Mouse (Mus musculus) spleen, postnatal 10 days (tissue): ENCODE results near the gene Fstl4.
"Not testable (repeated sequence)": the region's sequence is repeated elsewhere in the genome, so short reads cannot be mapped to it uniquely, and the experiment has no call there.

ENCODE experiments used
- DNase-seq, 2 experiments: peaks; one replicate each; pipeline ENCODE4 v3.0.0; 2021 to 2022; ENCODE audit warnings: low spot score in 2 of 2

The Fstl4 gene

DNA sequence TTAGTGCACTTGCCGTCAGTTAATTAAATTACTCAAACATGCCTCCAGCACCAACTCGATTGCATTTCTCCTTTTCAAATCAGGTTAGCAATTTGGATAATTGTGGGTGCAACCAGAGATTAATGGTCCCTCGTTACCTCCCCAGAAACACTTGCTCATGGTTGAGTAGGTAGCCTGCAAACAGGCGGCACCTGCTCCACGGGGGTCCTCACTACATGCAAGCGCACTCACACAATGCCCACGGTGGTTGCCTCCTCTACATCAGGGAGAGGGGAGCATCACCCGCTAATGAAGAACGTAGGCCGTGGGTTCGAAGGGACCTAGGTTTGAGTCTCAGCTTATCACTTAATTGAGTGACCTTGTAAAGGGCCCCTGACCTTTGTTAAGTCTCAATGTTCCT lies 371.9 kb downstream of the Fstl4 start:
- no peak for DNase-seq

DNA sequence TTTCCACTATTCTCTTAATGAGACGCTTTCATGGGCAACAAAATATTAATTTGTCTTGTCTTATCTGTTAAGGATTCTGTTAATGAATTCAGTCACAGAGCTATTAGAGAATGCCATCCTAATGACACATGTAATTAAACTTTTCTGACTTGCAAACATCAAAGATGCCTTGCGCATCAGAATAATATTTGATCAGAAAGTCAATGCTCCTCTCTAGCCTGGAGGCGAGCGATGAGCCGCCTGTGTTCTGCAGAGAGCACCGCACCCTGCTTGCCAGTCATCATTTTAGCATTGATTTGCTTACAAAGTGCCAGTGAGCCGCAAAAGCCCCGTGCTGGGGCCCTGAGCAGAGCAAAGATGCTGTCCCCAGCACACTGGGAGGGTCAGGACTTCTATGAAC lies 372.9 kb downstream of the Fstl4 start:
- DNase-seq: no peak

DNA sequence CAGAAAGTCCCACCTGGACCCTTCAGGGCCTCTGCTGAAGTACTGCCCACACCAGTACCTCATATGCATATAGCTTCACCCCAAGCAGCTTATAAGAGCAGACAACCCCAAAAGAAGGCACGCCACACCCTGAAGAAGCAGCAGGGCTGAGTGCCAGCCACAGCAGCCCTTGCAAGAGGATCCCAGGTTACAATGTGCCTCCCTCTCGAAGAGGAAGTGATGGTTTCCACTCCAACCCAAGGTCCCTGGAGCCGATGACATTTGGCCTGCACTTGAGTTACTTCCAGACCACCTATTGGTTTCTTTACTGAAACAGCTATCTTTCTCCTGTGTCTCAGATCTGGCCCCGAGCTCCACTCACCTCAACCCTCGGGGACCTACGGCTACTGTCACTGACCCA lies 373.8 kb downstream of the Fstl4 start:
- DNase-seq: no peak

DNA sequence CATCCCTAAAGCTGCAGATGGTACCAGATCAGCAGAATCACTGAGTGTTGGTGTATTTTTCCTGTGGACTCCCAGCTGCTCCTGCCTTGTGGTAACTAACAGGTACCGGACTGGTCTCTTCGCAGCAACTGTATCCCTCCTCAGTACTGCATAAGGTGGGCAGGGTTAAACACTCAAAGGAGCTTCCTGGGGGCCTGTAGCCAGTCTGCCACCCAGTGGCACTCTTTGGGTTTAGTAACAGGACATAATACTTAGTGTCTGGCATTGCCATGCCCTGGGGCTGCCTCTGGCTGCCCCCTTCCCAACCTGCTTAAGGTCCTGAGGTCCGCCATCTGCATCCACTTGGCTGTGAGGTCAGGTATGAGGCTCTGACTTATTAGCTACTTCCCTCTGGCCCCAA lies 375.2 kb downstream of the Fstl4 start:
- no peak for DNase-seq

DNA sequence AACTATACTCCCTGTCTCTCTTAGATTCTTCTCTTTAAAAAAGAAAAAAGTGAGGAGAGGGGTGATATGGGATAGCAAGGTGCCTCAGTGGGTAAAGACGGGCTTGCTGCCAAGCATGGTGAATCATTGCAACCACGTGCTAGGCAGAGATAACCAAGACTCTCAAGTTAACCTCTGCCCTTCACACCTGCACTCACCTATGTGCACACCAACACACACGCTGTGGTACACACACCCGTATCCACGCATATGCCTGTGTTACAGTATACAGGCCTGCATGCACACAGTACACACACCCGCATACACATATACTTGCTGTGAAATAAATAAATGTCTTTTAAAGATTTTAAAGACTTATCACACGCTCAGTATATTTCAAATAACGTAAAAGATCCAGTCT lies 375.8 kb downstream of the Fstl4 start:
- no peak for DNase-seq

- DNase-seq: no peak
These were observed 376.4 kb downstream of the Fstl4 start for GRCm38 (mm10) chr11:53140722-53141400.

- DNase-seq: no peak
These were observed 379.1 kb downstream of the Fstl4 start for GRCm38 (mm10) chr11:53143522-53143921.

GRCm38 (mm10) chr11:53144506-53144905 lies 380.1 kb downstream of the Fstl4 start:
- no peak for DNase-seq

- DNase-seq: peak; percentile 21 to 52
These were observed 381.9 kb downstream of the Fstl4 start for GRCm38 (mm10) chr11:53146290-53146689.

GRCm38 (mm10) chr11:53156463-53156862 lies 392.0 kb downstream of the Fstl4 start:
- no peak for DNase-seq

GRCm38 (mm10) chr11:53157621-53158259 lies 393.3 kb downstream of the Fstl4 start:
- peak in 1 of 2 experiments; percentile 33 for DNase-seq

DNA sequence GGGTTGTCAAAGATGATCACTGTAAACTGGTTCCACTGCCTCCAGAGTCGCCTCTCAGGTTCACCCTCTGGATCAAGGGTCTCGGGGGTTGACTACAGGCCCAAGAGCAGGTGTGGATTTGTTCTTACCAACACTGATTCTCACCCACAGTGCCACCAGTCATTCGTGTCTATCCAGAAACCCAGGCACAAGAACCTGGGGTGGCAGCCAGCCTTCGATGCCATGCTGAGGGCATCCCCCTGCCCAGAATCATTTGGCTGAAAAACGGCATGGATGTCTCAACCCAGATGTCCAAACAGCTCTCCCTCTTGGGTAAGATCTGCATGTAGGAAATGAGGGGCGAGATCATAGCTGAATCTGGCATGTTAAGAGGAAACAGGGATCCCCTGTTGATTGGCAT lies 398.0 kb downstream of the Fstl4 start:
- DNase-seq: no peak

DNA sequence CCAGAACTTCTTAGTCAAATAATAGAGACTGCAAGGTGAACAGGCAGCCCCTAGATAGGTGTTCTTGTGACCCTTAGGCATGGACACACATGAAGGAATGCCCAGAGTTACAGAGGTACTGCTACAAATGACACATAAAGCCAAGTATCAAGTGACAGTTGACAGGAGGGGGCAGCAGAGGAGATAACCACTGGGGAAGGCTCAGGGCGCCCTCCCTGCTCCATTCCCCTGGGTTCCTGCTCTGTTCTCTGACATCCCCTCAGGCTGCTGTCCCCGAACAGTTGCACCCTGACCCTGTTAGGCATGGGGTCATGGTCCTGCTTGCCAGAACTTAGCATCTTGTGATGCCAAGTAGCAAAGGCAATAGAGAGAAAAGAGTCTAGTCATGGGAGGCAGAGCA lies 402.0 kb downstream of the Fstl4 start:
- peak in 1 of 2 experiments; percentile 21 for DNase-seq

GRCm38 (mm10) chr11:53182177-53182852 lies 417.9 kb downstream of the Fstl4 start:
- DNase-seq: no peak

- DNase-seq: peak in 1 of 2 experiments; percentile 36
These were observed 418.4 kb downstream of the Fstl4 start for GRCm38 (mm10) chr11:53182858-53183257.

GRCm38 (mm10) chr11:53184046-53184445 lies 419.6 kb downstream of the Fstl4 start:
- no peak for DNase-seq

DNA sequence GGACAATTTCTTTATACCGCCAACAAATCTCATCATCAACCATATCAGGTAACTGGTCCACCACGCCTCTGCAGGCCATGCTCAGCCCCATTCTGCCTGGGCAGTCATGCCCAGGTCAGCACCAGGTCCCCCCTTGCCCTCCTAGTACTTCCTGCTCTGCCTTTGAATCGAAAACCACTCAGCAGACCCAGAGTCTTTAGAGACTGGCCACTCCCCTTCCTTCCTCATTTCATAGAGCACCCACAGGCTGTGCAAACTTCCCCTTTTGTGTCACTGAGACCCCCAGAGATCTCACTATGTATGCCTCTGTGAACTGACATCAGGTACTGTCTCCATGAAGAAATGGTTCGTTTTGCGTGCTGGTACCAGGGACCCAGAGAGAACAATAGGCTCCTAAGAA lies 420.3 kb downstream of the Fstl4 start:
- DNase-seq: peak in 1 of 2 experiments; percentile 35

DNA sequence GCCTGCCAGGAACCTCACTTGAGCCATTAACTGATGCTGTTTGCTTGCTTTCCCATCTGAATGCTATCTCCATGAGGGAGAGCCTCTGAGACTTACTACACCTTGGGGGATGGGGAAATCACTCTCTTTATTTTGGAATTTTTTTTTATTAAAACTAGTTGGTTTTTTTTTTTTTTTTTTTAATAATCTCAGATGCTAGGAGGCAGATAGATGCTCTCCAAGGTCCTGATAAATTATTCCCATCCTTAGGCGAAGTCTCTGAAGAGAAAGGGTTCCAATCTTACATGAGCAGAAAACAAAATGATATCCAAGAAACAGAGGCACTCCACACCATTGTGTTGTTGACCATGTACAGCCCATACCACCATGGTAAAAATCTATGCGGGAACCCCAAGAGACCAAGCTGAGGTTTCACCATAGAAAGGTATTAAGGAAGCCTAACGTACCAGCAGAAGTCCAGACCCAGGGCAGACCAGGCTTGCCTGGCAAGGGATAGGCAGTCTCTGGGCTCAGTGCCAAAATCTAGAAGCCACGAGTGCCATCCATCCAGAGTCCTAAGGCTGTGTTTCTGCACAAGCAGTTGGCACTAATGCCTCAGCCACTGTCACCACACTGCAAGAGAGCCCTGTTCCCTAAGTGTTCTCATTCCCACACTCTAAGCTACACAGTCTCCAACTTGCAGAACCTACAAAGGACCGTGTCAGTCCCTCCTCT lies 423.1 kb downstream of the Fstl4 start:
- DNase-seq: no peak

DNA sequence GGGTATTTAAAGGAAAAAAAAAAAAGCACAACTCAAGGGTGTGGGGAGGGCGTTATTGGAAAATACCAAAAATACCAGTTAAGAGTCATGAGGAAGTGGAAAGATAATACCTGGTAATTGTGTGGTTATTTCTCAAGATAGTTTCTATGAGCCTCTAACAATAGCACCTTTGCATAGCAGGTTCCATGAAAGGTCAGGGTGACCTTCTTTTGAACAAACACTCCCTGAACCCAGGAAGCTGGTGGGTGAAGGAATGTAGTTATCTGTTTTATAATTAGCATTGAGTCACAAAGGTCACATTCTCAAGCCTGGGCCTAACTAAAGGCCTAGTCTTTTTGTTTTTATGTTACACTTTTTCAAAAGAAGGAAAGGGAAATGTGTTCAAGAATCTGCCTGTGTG lies 432.1 kb downstream of the Fstl4 start:
- DNase-seq: not testable (repeated sequence)

DNA sequence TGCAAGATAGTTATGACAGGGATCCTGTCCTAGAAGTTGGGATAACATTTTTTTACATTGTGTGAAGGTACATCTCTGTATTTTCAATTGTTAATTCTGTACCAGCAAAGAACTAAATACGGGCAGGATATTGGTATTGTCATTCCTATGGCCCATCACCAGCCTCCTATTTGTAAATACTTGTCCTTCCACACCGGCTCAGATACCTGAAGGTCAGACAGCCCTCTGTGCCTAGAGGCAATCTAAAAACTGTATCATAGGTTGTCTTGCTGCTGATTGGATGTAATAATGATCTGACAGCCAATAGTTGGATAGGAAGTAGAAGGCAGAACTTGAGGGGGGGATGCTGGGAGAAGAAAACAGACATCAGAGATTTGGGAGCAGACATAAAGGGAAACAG lies 432.7 kb downstream of the Fstl4 start:
- DNase-seq: no peak

GRCm38 (mm10) chr11:53202459-53203250 lies 438.2 kb downstream of the Fstl4 start:
- DNase-seq: no peak

- no peak for DNase-seq
These were observed 446.4 kb downstream of the Fstl4 start for GRCm38 (mm10) chr11:53210876-53211275.
